Mouse (Mus musculus): ENCODE measurements at regions not wholly inside any gene's neighbourhood (a gene's known extent, or its start where the extent isn't known, plus 50 kb on each side); places are given as distances from the start of the nearest gene placed in this dataset.

- DNase-seq (ENCODE audit: low spot score in 2 of 2): no peak
Observed at GRCm38 (mm10) chr8:127979180-127980030, 379.0 kb upstream of the Nrp1 start.

GRCm38 (mm10) chr8:127982165-127982564 lies 376.2 kb upstream of the Nrp1 start:
- DNase-seq (ENCODE audit: low spot score in 2 of 2): no peak

- DNase-seq (ENCODE audit: low spot score in 2 of 2): no peak
Observed at GRCm38 (mm10) chr8:127985616-127986015, 372.8 kb upstream of the Nrp1 start.

- DNase-seq (ENCODE audit: low spot score in 2 of 2): no peak
Observed at GRCm38 (mm10) chr8:127988887-127989286, 369.5 kb upstream of the Nrp1 start.

GRCm38 (mm10) chr8:127994898-127995297 lies 363.5 kb upstream of the Nrp1 start:
- DNase-seq (ENCODE audit: low spot score in 2 of 2): no peak

- no peak for DNase-seq (ENCODE audit: low spot score in 2 of 2)
Observed at GRCm38 (mm10) chr8:127995490-127995889, 362.9 kb upstream of the Nrp1 start.

GRCm38 (mm10) chr8:128002386-128002785 lies 356.0 kb upstream of the Nrp1 start:
- no peak for DNase-seq (ENCODE audit: low spot score in 2 of 2)

- DNase-seq (ENCODE audit: low spot score in 2 of 2): no peak
Observed at GRCm38 (mm10) chr8:128002806-128003205, 355.6 kb upstream of the Nrp1 start.

- no peak for DNase-seq (ENCODE audit: low spot score in 2 of 2)
Observed at GRCm38 (mm10) chr8:128003385-128003784, 355.0 kb upstream of the Nrp1 start.

- no peak for DNase-seq (ENCODE audit: low spot score in 2 of 2)
Observed at GRCm38 (mm10) chr8:128003881-128004286, 354.5 kb upstream of the Nrp1 start.

- no peak for DNase-seq (ENCODE audit: low spot score in 2 of 2)
Observed at GRCm38 (mm10) chr8:128009393-128010010, 348.9 kb upstream of the Nrp1 start.

GRCm38 (mm10) chr8:128017171-128017570 lies 341.2 kb upstream of the Nrp1 start:
- DNase-seq (ENCODE audit: low spot score in 2 of 2): no peak

- DNase-seq (ENCODE audit: low spot score in 2 of 2): no peak
Observed at GRCm38 (mm10) chr8:128023661-128024060, 334.7 kb upstream of the Nrp1 start.

GRCm38 (mm10) chr8:128024774-128025222 lies 333.6 kb upstream of the Nrp1 start:
- DNase-seq (ENCODE audit: low spot score in 2 of 2): no peak

- peak in 1 of 2 experiments; percentile 17 for DNase-seq (ENCODE audit: low spot score in 2 of 2)
Observed at GRCm38 (mm10) chr8:128025251-128025856, 333.1 kb upstream of the Nrp1 start.

- no peak for DNase-seq (ENCODE audit: low spot score in 2 of 2)
Observed at GRCm38 (mm10) chr8:128026981-128027380, 331.4 kb upstream of the Nrp1 start.

GRCm38 (mm10) chr8:128030335-128031280 lies 327.8 kb upstream of the Nrp1 start:
- no peak for DNase-seq (ENCODE audit: low spot score in 2 of 2)

GRCm38 (mm10) chr8:128034127-128034526 lies 324.3 kb upstream of the Nrp1 start:
- no peak for DNase-seq (ENCODE audit: low spot score in 2 of 2)

- DNase-seq (ENCODE audit: low spot score in 2 of 2): no peak
Observed at GRCm38 (mm10) chr8:128035672-128036071, 322.7 kb upstream of the Nrp1 start.

GRCm38 (mm10) chr8:128039341-128040064 lies 318.9 kb upstream of the Nrp1 start:
- no peak for DNase-seq (ENCODE audit: low spot score in 2 of 2)

- no peak for DNase-seq (ENCODE audit: low spot score in 2 of 2)
Observed at GRCm38 (mm10) chr8:128042877-128043276, 315.5 kb upstream of the Nrp1 start.

Data from spleen, postnatal 10 days (tissue).